ENCODE assay signal across 18 mouse cellular contexts in genomic region chr7:66404141-66404540, GRCm38 (mm10). TPM values are rescaled to one million over a fixed set of nuclear protein-coding genes. Genes with fewer than 3 reads are reported as not detected.
DNase-seq lines count a peak whose midpoint lies in the region; ATAC-seq and TF ChIP-seq lines count a peak whose summit lies in the region.
"Had no signal": no experiment of that assay in that cellular context is flagged by ENCODE, and none has a peak within 500 bp of the region (broad histone marks: within the 10 kb centered on the region; RNA-seq: fewer than 3 reads in every experiment).

No protein-coding gene starts in this region.

- no peak overlapping the region for H3K27ac ChIP-seq in kidney, adult 2 months (ENCODE audit: insufficient read depth, low read depth, low read length)
- no peak overlapping the region for H3K27ac ChIP-seq in kidney, embryonic 15.5 days
- H3K27ac ChIP-seq in midbrain, embryonic 11.5 days (ENCODE audit: low read depth, low read length) = no peak overlapping the region
- H3K27ac ChIP-seq in midbrain, embryonic 13.5 days = no peak overlapping the region

- no peak overlapping the region for H3K4me3 ChIP-seq in kidney, adult 2 months (ENCODE audit: insufficient read depth, low read depth, low read length)
- H3K4me3 ChIP-seq in kidney, embryonic 15.5 days (replicated peaks) = no peak overlapping the region
- H3K4me3 ChIP-seq in midbrain, embryonic 11.5 days (ENCODE audit: low read depth, low read length) = no peak overlapping the region
- H3K4me3 ChIP-seq in midbrain, embryonic 13.5 days (replicated peaks) = no peak overlapping the region
- H3K4me3 ChIP-seq: erythroblast, embryonic 14.5 days; myocyte had no signal

- 61% methylated on average over 10 of the region's 10 CpGs for WGBS in kidney, adult 2 months
- WGBS in kidney, embryonic 15.5 days = 27% methylated on average over 10 of the region's 10 CpGs
- 76% methylated on average over 10 of the region's 10 CpGs for WGBS in midbrain, embryonic 11.5 days
- 83% methylated on average over 10 of the region's 10 CpGs for WGBS in midbrain, embryonic 13.5 days

- DNase-seq in kidney, adult 2 months = peak; percentile 41
- peak; percentile 2 for DNase-seq in midbrain, embryonic 11.5 days (ENCODE audit: low spot score, missing footprints)
- DNase-seq in kidney, postnatal 36 days = peak; percentile 26 to 34
- no peak for DNase-seq in retina, embryonic 14.5 days (ENCODE audit: low spot score)
- no peak for DNase-seq in layer of hippocampus, adult 8-10 months (ENCODE audit: low spot score in 2 of 2)
- DNase-seq: adrenal gland, adult 8-10 months; liver had no signal

- no peak overlapping the region for H3K4me2 ChIP-seq in kidney, embryonic 15.5 days
- H3K4me2 ChIP-seq in midbrain, embryonic 11.5 days = no peak overlapping the region
- no peak overlapping the region for H3K4me2 ChIP-seq in midbrain, embryonic 13.5 days (replicated peaks)

- H3K27me3 ChIP-seq in kidney, adult 2 months (replicated peaks; ENCODE audit: control insufficient read depth, insufficient read depth, low read length) = no peaks in the 10 kb centered on the region
- H3K27me3 ChIP-seq in kidney, embryonic 15.5 days = no peaks in the 10 kb centered on the region
- H3K27me3 ChIP-seq in midbrain, embryonic 11.5 days (ENCODE audit: control insufficient read depth, insufficient read depth, low read length) = no peaks in the 10 kb centered on the region
- no peaks in the 10 kb centered on the region for H3K27me3 ChIP-seq in midbrain, embryonic 13.5 days
- H3K27me3 ChIP-seq: Patski had no signal

- H3K36me3 ChIP-seq in kidney, adult 2 months (ENCODE audit: control insufficient read depth, insufficient read depth, low read length) = no peaks in the 10 kb centered on the region
- no peaks in the 10 kb centered on the region for H3K36me3 ChIP-seq in kidney, embryonic 15.5 days
- no peaks in the 10 kb centered on the region for H3K36me3 ChIP-seq in midbrain, embryonic 11.5 days (ENCODE audit: control insufficient read depth, insufficient read depth, low read length)
- no peaks in the 10 kb centered on the region for H3K36me3 ChIP-seq in midbrain, embryonic 13.5 days

- TF ChIP-seq CTCF in kidney, adult 2 months (conservative IDR thresholded peaks at IDR 0.05; ENCODE audit: insufficient read depth, insufficient read length, low read depth, low read length) = no peak

- no peak for ATAC-seq in kidney, embryonic 15.5 days (replicated peaks; ENCODE audit: low FRiP score)
- ATAC-seq in midbrain, embryonic 11.5 days (ENCODE audit: low FRiP score) = no peak
- no peak for ATAC-seq in midbrain, embryonic 13.5 days

- no peak for TF ChIP-seq POLR2A in kidney, adult 2 months (IDR thresholded peaks at IDR 0.05; ENCODE audit: low read depth, low read length)

- H3K9ac ChIP-seq in kidney, embryonic 15.5 days = no peak overlapping the region
- H3K9ac ChIP-seq in midbrain, embryonic 11.5 days (ENCODE audit: low read length) = no peak overlapping the region
- no peak overlapping the region for H3K9ac ChIP-seq in midbrain, embryonic 13.5 days (replicated peaks)

- no peaks in the 10 kb centered on the region for H3K9me3 ChIP-seq in kidney, embryonic 15.5 days (replicated peaks)
- H3K9me3 ChIP-seq in midbrain, embryonic 11.5 days (ENCODE audit: control insufficient read depth, low read length) = no peaks in the 10 kb centered on the region
- no peaks in the 10 kb centered on the region for H3K9me3 ChIP-seq in midbrain, embryonic 13.5 days

- H3K4me1 ChIP-seq in kidney, adult 2 months (ENCODE audit: control insufficient read depth, insufficient read depth, low read length) = no peaks in the 10 kb centered on the region
- peaks cover 38% of the 10 kb centered on the region for H3K4me1 ChIP-seq in kidney, embryonic 15.5 days
- peaks cover 3% of the 10 kb centered on the region; the same call in 1 of the 2 replicates for H3K4me1 ChIP-seq in midbrain, embryonic 11.5 days (ENCODE audit: control insufficient read depth, insufficient read depth, low read length)
- H3K4me1 ChIP-seq in midbrain, embryonic 13.5 days (replicated peaks) = peaks cover 7% of the 10 kb centered on the region; the same call in 1 of the 2 replicates

RNA-seq across cellular contexts. Expression of gene Lrrk1, which starts 16.0 kb away (rescaled TPM):
- polyA plus RNA-seq in kidney, adult 2 months (2012; rRNA removed) = 17.3 and 22.3 TPM in 2 replicates
- polyA plus RNA-seq in kidney, embryonic 15.5 days (2015; fragmentation: Nextera tagmentation; extraction: Ambion mirVana) = 15.2 and 17.2 TPM in 2 replicates
- 2.5 and 2.9 TPM in 2 replicates for polyA plus RNA-seq in midbrain, embryonic 11.5 days (2014; fragmentation: Nextera tagmentation; extraction: Ambion mirVana)
- polyA plus RNA-seq in midbrain, embryonic 13.5 days (2015; fragmentation: Nextera tagmentation; extraction: Ambion mirVana) = 2.8 and 2.9 TPM in 2 replicates
- 1 to 10 TPM; 3.3 to 7.0 (median 4.9) TPM for total RNA-seq in layer of hippocampus, adult 8-10 months (2022)

RNA-seq across cellular contexts. Expression of gene Aldh1a3, which starts 23.2 kb away (rescaled TPM):
- 8.2 and 10.7 TPM in 2 replicates for polyA plus RNA-seq in kidney, adult 2 months (2012; rRNA removed)
- polyA plus RNA-seq in kidney, embryonic 15.5 days (2015; fragmentation: Nextera tagmentation; extraction: Ambion mirVana) = 38.0 and 41.0 TPM in 2 replicates
- 0.41 and 0.72 TPM in 2 replicates for polyA plus RNA-seq in midbrain, embryonic 11.5 days (2014; fragmentation: Nextera tagmentation; extraction: Ambion mirVana)
- polyA plus RNA-seq in midbrain, embryonic 13.5 days (2015; fragmentation: Nextera tagmentation; extraction: Ambion mirVana) = 0.71 and 0.93 TPM in 2 replicates
- total RNA-seq in layer of hippocampus, adult 8-10 months (2022) = 1 to 10 TPM in 2 of 4 experiments, under 1 TPM in 2; 0.50 to 1.6 (median 1.0) TPM
- polyA plus RNA-seq: erythroblast, embryonic 14.5 days had no signal

RNA-seq across cellular contexts. Expression of gene Gm10974, which starts 38.4 kb away (rescaled TPM):
- not detected in 2 replicates for polyA plus RNA-seq in kidney, adult 2 months (2012; rRNA removed)
- polyA plus RNA-seq in kidney, embryonic 15.5 days (2015; fragmentation: Nextera tagmentation; extraction: Ambion mirVana) = not detected in 2 replicates
- polyA plus RNA-seq in midbrain, embryonic 11.5 days (2014; fragmentation: Nextera tagmentation; extraction: Ambion mirVana) = not detected in 2 replicates
- not detected in 2 replicates for polyA plus RNA-seq in midbrain, embryonic 13.5 days (2015; fragmentation: Nextera tagmentation; extraction: Ambion mirVana)
- not detected for total RNA-seq in layer of hippocampus, adult 8-10 months (2022)
- total RNA-seq: adrenal gland, adult 8-10 months; gastrocnemius, postnatal 4 days; layer of hippocampus, postnatal 25 days; megakaryocyte-erythroid progenitor cell, adult 5-6 weeks had no signal
- polyA plus RNA-seq: erythroblast, embryonic 14.5 days; heart, embryonic 16.5 days; myocyte; Patski; small intestine, adult 2 months; urinary bladder, adult 2 months had no signal

Comparison
In these comparisons a context has a peak if more than half of its experiments do, and no peak if none do; other contexts are left out.
1. DNase-seq: peak in kidney, adult 2 months (single experiment), midbrain, embryonic 11.5 days (single experiment) and kidney, postnatal 36 days (2 of 2); none in retina, embryonic 14.5 days (single experiment) and layer of hippocampus, adult 8-10 months (0 of 2).